Mouse (Mus musculus) cerebellum, adult 2 months (tissue): ENCODE results near the gene Gga2. TPM values are rescaled to one million over a fixed set of nuclear protein-coding genes. Genes with fewer than 3 reads are reported as not detected.
A peak's percentile ranks its signal among the peaks of the same experiment; 100 is the strongest.

Experiments
- DNase-seq, 2 experiments: peaks; one replicate each; pipeline ENCODE4 v3.0.0; 2021
- H3K27ac ChIP-seq: fragments of 200-500 bp; 2 replicates; pipeline ENCODE4 v1.5.1; 2012; ENCODE audit warnings: low read length, control low read depth, inconsistent platforms; ENCODE audit not compliant: insufficient read depth
- H3K27me3 ChIP-seq: fragments of 200-500 bp; 2 replicates; pipeline ENCODE4 v1.6.1; 2012; ENCODE audit warnings: inconsistent platforms, mild to moderate bottlenecking, low read length, moderate library complexity; ENCODE audit not compliant: control insufficient read depth, insufficient read depth
- H3K4me1 ChIP-seq: fragments of 200-500 bp; 2 replicates; pipeline ENCODE4 v1.6.1; 2011; ENCODE audit warnings: low read length; ENCODE audit not compliant: control insufficient read depth, insufficient read depth
- H3K4me3 ChIP-seq: fragments of 200-500 bp; replicated peaks from 2 replicates; pipeline ENCODE3; 2011; ENCODE audit warnings: mild to moderate bottlenecking, low read depth, low read length, control low read depth; ENCODE audit not compliant: insufficient read depth
- CTCF ChIP-seq: fragments of 200-500 bp; IDR thresholded peaks from 2 replicates; pipeline ENCODE4 v1.5.1; 2011; ENCODE audit warnings: low read depth, mild to moderate bottlenecking, control low read depth, low read length, moderate library complexity, borderline replicate concordance; ENCODE audit not compliant: insufficient read depth
- POLR2A ChIP-seq: fragments of 200-500 bp; IDR thresholded peaks from 2 replicates; pipeline ENCODE4 v1.6.1; 2011; ENCODE audit warnings: low read length, control low read depth, borderline replicate concordance; ENCODE audit not compliant: insufficient read depth
- WGBS: fragments of 180-500 bp; shearing (Covaris S2); methylation state at CpG from one replicate; pipeline ENCODE4 v1.1.7; 2018; 5-methylcytosine and 5-hydroxymethylcytosine counted together
- polyA plus RNA-seq: library from polyadenylated mRNA; depleted of rRNA; stranded (reverse); fragments of >200 nt; gene quantifications from 2 replicates; pipeline ENCODE4 v1.2.3, GENCODE M21; 2012

Gene Gga2
- polyA plus RNA-seq, 1 experiment, result 23.1 TPM

- peaks cover 4% of the 10 kb centered on the region; the same call in 1 of the 2 replicates for H3K4me1 ChIP-seq
- under 1% methylated on average over 55 of the region's 55 CpGs for WGBS
- no peaks in the 10 kb centered on the region for H3K27me3 ChIP-seq
- H3K4me3 ChIP-seq, result peak within 1 kb of the TSS; percentile 88
- peak; percentile 59; the same call in 1 of the 2 replicates for TF ChIP-seq POLR2A
- TF ChIP-seq CTCF, result no peak
- H3K27ac ChIP-seq, result no peak within 1 kb of the TSS
- DNase-seq, result peak; percentile 93 to 95
Observed at GRCm38 (mm10) chr7:121981307-121981871, 39.6 kb downstream of the Gga2 start, which contains the start of gene Cog7. Gene Cog7 (minus strand): TSS chr7:121981711.

- TF ChIP-seq POLR2A (no peak), CTCF (peak; percentile 78)
- H3K4me1 ChIP-seq, result peaks cover 3% of the 10 kb centered on the region; the same call in 1 of the 2 replicates
- 60% methylated on average over 4 of the region's 4 CpGs for WGBS
- no peak overlapping the region for H3K27ac ChIP-seq
- no peak overlapping the region for H3K4me3 ChIP-seq
- DNase-seq, result peak; percentile 63 to 70
- no peaks in the 10 kb centered on the region for H3K27me3 ChIP-seq
Observed at GRCm38 (mm10) chr7:121975031-121975430, 46.0 kb downstream of the Gga2 start.

DNA sequence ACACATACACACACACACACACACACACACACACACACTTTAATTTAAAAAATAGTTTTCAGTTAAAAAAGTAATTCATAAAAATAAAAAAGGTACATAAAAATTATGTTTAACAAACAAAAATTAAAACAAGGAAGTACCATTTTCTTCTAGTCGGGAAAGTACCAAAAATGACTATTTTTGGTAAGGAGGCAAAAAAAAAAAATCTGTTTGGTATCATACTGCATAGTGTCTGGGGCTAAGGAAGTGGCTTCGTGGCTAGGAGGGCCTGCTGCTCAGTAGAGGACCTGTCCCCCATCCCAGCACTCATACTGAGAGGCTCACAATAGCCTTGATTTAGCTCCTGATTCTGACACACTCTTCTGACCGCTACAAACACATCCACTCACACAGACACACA lies 49.3 kb downstream of the Gga2 start:
- Histone ChIP-seq H3K4me3 (no peak overlapping the region), H3K4me1 (no peaks in the 10 kb centered on the region), H3K27ac (no peak overlapping the region), H3K27me3 (no peaks in the 10 kb centered on the region)
- TF ChIP-seq CTCF (no peak), POLR2A (no peak)
- 85% methylated on average over 3 of the region's 3 CpGs for WGBS
- no peak for DNase-seq

DNA sequence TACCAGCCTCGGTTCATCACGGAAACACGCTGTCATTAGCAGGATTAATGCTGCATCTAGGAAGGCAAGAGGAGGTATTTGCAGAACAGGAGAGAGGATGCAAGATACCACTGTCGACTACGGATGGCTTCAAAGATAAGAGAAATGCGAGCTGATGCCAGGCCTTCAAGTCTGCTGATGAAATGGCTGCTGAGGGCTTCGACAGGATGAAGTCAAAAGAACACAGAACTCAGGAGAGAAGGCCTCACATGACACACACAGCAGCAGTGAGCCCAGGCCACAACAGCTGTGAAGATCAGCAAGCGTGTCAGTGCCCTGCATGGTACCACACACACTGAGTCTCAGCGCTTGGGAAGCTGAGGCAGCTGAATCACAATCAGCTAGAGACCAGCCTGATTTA lies 50.8 kb downstream of the Gga2 start:
- Histone ChIP-seq H3K4me3 (no peak overlapping the region), H3K4me1 (no peaks in the 10 kb centered on the region), H3K27me3 (no peaks in the 10 kb centered on the region), H3K27ac (no peak overlapping the region)
- TF ChIP-seq CTCF (no peak), POLR2A (no peak)
- DNase-seq, result no peak
- WGBS, result 85% methylated on average over 9 of the region's 9 CpGs

DNA sequence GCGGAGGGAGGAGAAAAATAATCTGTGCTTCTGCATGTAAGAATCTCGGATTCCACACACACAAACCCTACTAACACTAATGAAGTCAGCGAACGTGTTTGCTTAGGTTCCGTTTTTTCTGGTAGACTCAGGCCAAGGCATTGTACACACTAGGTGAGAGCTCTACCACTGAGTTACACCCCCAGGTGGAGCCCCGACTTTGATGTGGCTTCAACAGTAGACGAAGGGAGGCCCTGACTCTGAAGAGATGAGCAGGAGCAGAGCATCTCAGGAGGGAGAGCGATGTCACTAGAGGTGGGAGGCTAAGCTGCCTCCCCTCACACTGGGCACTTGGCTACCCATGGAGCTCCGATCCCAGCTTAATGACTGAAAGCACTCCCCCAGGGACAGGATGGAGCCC lies 52.2 kb downstream of the Gga2 start:
- no peaks in the 10 kb centered on the region for H3K4me1 ChIP-seq
- H3K27ac ChIP-seq, result no peak overlapping the region
- TF ChIP-seq CTCF (no peak), POLR2A (no peak)
- no peak overlapping the region for H3K4me3 ChIP-seq
- no peaks in the 10 kb centered on the region for H3K27me3 ChIP-seq
- DNase-seq, result no peak
- WGBS, result 89% methylated on average over 9 of the region's 9 CpGs

- no peaks in the 10 kb centered on the region for H3K4me1 ChIP-seq
- TF ChIP-seq CTCF, result no peak
- no peak for TF ChIP-seq POLR2A
Observed at GRCm38 (mm10) chr7:121968242-121968641, 52.8 kb downstream of the Gga2 start.

GRCm38 (mm10) chr7:121966169-121966568 lies 54.9 kb downstream of the Gga2 start:
- 89% methylated on average over 7 of the region's 7 CpGs for WGBS
- no peaks in the 10 kb centered on the region for H3K27me3 ChIP-seq
- no peak overlapping the region for H3K27ac ChIP-seq
- no peak for DNase-seq
- H3K4me3 ChIP-seq, result no peak overlapping the region
- no peaks in the 10 kb centered on the region for H3K4me1 ChIP-seq
- TF ChIP-seq POLR2A, result no peak
- TF ChIP-seq CTCF, result no peak

More at GRCm38 (mm10) chr7:121968242-121968641, 52.8 kb downstream of the Gga2 start:
- Histone ChIP-seq H3K27ac (no peak overlapping the region), H3K4me3 (no peak overlapping the region), H3K27me3 (no peaks in the 10 kb centered on the region)
- no peak for DNase-seq
- WGBS, result 87% methylated on average over 8 of the region's 8 CpGs

GRCm38 (mm10) chr7:121963883-121964398 lies 57.1 kb downstream of the Gga2 start:
- Histone ChIP-seq H3K4me1 (no peaks in the 10 kb centered on the region), H3K27ac (no peak overlapping the region), H3K27me3 (no peaks in the 10 kb centered on the region), H3K4me3 (no peak overlapping the region)
- WGBS, result 51% methylated on average over 6 of the region's 6 CpGs
- TF ChIP-seq CTCF (peak; percentile 61; the same call in 1 of the 2 replicates), POLR2A (no peak)
- DNase-seq, result peak; percentile 49 to 79
